Mouse (Mus musculus) CH12.LX (cell line): Measurements from ENCODE around the gene Zfp541. TPM values are rescaled to one million over a fixed set of nuclear protein-coding genes. Genes with fewer than 3 reads are reported as not detected.

Source experiments
- DNase-seq: peaks from one replicate; pipeline ENCODE4 v3.0.0-alpha.2; 2013; ENCODE audit errors: extremely low read depth
- H3K27ac ChIP-seq: 2 replicates; pipeline ENCODE4 v1.5.1; 2012; ENCODE audit warnings: low read depth, mild to moderate bottlenecking, control low read depth, moderate library complexity; ENCODE audit not compliant: insufficient read depth
- H3K27me3 ChIP-seq: replicated peaks from 2 replicates; pipeline ENCODE3; 2012; ENCODE audit warnings: inconsistent platforms
- H3K36me3 ChIP-seq, 2 experiments: replicated peaks in 1 of 2; 2 replicates each; pipeline versions ENCODE3 to v1.6.1; 2012; ENCODE audit warnings: inconsistent platforms in 1 of 2, low read length in 1 of 2, mild to moderate bottlenecking in 1 of 2, mixed read lengths in 1 of 2, moderate library complexity in 1 of 2; ENCODE audit not compliant: control insufficient read depth in 1 of 2, insufficient read depth in 1 of 2
- H3K4me1 ChIP-seq, 2 experiments: 2 replicates each; pipeline ENCODE4 v1.6.1; 2012; ENCODE audit warnings: inconsistent platforms in 1 of 2, moderate library complexity in 1 of 2; ENCODE audit not compliant: insufficient read depth in 2 of 2, control insufficient read depth in 1 of 2
- H3K4me2 ChIP-seq: 2 replicates; pipeline ENCODE4 v1.6.1; 2012; ENCODE audit warnings: low read depth, mild to moderate bottlenecking, control low read depth; ENCODE audit not compliant: poor library complexity, insufficient read depth, severe bottlenecking
- H3K4me3 ChIP-seq, 3 experiments: fragments of 150-350 bp in 1 of 3; sonication (generic) in 1 of 3; replicated peaks in 1 of 3; 2 replicates each; pipeline versions ENCODE3 to v1.5.1; 2011 to 2012; ENCODE audit warnings: low read depth in 2 of 3, low read length in 2 of 3, mild to moderate bottlenecking in 2 of 3, moderate library complexity in 2 of 3, control low read depth in 1 of 3, improper control_type of control experiment in 1 of 3, inconsistent platforms in 1 of 3, mixed read lengths in 1 of 3; ENCODE audit not compliant: poor library complexity in 1 of 3
- H3K79me2 ChIP-seq: replicated peaks from 2 replicates; pipeline ENCODE4 v1.6.1; 2012; ENCODE audit warnings: mild to moderate bottlenecking, moderate library complexity; ENCODE audit not compliant: control insufficient read depth, poor library complexity, insufficient read depth, severe bottlenecking; ENCODE audit errors: extremely low read depth
- H3K9ac ChIP-seq: 2 replicates; pipeline ENCODE4 v1.6.1; 2012; ENCODE audit warnings: low read depth, mild to moderate bottlenecking, control low read depth, moderate library complexity; ENCODE audit not compliant: insufficient read depth
- H3K9me3 ChIP-seq: replicated peaks from 2 replicates; pipeline ENCODE3; 2012; ENCODE audit warnings: low read length, inconsistent platforms, mixed read lengths
- IRF4 ChIP-seq: IDR thresholded peaks from 2 replicates; pipeline ENCODE4 v1.6.1; 2014; ENCODE audit warnings: low read depth, mild to moderate bottlenecking, inconsistent platforms, low read length, improper control_type of control experiment
- PAX5 ChIP-seq: IDR thresholded peaks from 2 replicates; pipeline ENCODE4 v1.6.1; 2012; ENCODE audit warnings: low read length, inconsistent platforms, mixed read lengths
- RAD21 ChIP-seq: IDR thresholded peaks from 2 replicates; pipeline ENCODE4 v1.6.1; 2011; ENCODE audit warnings: low read depth, mild to moderate bottlenecking, low read length, improper control_type of control experiment, moderate library complexity
- ZC3H11A ChIP-seq: IDR thresholded peaks from 2 replicates; pipeline ENCODE4 v1.6.1; 2012; ENCODE audit warnings: low read depth, mild to moderate bottlenecking, inconsistent platforms, low read length, improper control_type of control experiment
- ZNF384 ChIP-seq: IDR thresholded peaks from 2 replicates; pipeline ENCODE4 v1.6.1; 2012; ENCODE audit warnings: low read depth, low read length, improper control_type of control experiment, inconsistent platforms
- dilution Hi-C: fragments of 300-500 bp; cut with MboI; formaldehyde crosslinking; loops from 2 replicates; pipeline ENCODE4 v1.14.3; 2020; ENCODE audit warnings: low sequenced_read_pairs; ENCODE audit not compliant: extremely low pct_unique_long_range_greater_than_20kb, extremely low pct_ligation_motif_present
- in situ Hi-C: fragments of 300-500 bp; cut with MboI; formaldehyde crosslinking; loops from 3 replicates; pipeline ENCODE4 v1.14.3; 2019; ENCODE audit warnings: low sequenced_read_pairs, low pct_ligation_motif_present, low pct_unique_long_range_greater_than_20kb, mixed read lengths
- polyA plus RNA-seq: library from polyadenylated mRNA; unstranded; fragments of >175 nt; gene quantifications from 2 replicates; pipeline ENCODE4 v1.2.1, GENCODE M21; 2012; ENCODE audit warnings: low read depth; ENCODE audit not compliant: insufficient read length
- total RNA-seq, 2 experiments: library from RNA; depleted of rRNA; stranded (reverse); fragments of 300-350 nt in 1 of 2; fragments of >200 nt in 1 of 2; gene quantifications; 2 replicates each; pipeline ENCODE4 v1.2.3; 2012 to 2014

Zfp541 gene
- total and polyA plus RNA-seq, 3 experiments = 0.08 to 0.12 TPM; not detected in 1

DNA sequence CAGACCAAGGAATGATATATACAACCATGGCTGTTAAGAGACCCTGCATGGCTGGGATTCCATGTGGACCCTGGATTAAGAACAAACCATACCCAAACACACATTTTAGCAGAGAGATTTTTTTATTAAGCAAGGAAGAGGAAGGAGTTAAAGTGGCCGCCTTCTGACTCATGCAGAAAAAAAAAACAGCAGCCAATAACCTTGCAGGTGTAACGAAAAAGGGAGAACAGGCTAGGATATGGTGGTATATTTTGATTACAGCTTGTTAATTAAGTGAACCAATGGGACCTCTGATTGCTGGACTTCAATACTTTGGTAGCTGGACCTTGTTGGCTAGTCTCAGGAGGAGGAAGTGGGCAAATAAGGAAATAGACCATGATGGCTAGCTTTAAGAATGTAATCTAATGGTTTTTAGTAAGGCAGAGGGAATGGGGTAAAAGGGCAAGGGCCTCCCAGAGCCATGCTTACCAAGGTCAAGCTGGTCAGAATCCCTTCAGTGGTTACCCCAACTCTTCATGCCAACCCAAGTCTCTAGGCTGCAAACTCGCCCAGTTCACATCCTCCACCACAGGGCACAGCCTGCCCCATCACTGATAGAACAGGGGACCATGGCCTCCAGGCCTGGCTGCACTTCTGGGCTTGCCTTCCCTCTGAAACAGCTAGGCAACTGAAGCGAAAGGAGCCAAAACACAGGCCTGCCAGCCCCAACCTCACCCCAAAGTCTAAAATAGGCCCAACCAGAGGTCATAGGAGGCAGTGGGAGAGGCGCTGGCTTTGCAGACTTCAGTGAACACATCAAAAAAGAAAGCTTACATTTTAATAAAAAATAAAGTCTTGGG, 42.1 kb upstream of the Zfp541 start:
- H3K4me3 ChIP-seq = no peak overlapping the region
- dilution Hi-C loops = no loop called here
- H3K4me2 ChIP-seq = no peak overlapping the region
- H3K27ac ChIP-seq = no peak overlapping the region
- no peaks in the 10 kb centered on the region for H3K27me3 ChIP-seq
- TF ChIP-seq PAX5 (no peak), ZNF384 (0 out of 2 replicates have a peak, but pooled peaks have one; percentile 37)
- TF ChIP-seq, all 38 proteins: peak for 1
- H3K79me2 ChIP-seq = peaks cover 30% of the 10 kb centered on the region
- peaks cover 0 to 30% of the 10 kb centered on the region in 2 experiments for H3K36me3 ChIP-seq
- H3K4me1 ChIP-seq = peaks cover 14 to 80% of the 10 kb centered on the region in 2 experiments
- DNase-seq = no peak
- no peak overlapping the region for H3K9ac ChIP-seq
- in situ Hi-C loops = no loop called here
- no peaks in the 10 kb centered on the region for H3K9me3 ChIP-seq

DNA sequence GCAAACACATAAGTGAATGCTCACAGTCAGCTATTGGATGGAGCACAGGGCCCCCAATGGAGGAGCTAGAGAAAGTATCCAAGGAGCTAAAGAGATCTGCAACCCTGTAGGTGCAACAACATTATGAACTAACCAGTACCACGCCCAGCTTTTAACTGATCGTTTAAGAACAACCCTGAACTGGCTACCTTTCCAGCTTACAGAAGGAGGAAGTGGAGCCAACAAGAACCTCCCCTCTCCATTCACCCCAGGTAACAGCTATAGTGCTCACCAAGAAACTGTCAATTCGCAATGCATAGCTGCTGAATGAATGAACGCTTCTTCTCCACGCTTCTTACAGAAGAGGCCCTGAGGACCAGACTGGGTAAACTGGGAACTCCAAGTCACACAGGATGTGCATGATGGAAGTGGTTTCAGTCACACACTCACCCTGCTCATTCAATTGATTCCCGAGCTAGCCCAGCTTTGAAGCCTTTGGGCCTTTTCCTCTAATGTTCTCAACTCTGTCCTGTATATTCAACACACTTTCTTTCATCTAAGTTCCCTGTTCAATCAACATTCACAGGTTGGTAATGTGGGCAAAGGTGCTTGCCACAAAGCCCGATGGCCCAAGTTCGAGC, 36.9 kb upstream of the Zfp541 start:
- dilution Hi-C loops (no loop called here), in situ Hi-C loops (no loop called here)
- Histone ChIP-seq H3K79me2 (peaks cover 36% of the 10 kb centered on the region), H3K4me3 (no peak overlapping the region), H3K4me1 (peaks cover 0 to 48% of the 10 kb centered on the region in 2 experiments; a peak in 2 of 4 replicates), H3K9me3 (no peaks in the 10 kb centered on the region), H3K9ac (no peak overlapping the region), H3K27ac (no peak overlapping the region), H3K36me3 (peaks cover 2 to 55% of the 10 kb centered on the region in 2 experiments), H3K27me3 (no peaks in the 10 kb centered on the region), H3K4me2 (no peak overlapping the region)
- no peak for TF ChIP-seq IRF4
- no peak for TF ChIP-seq PAX5
- DNase-seq = no peak

DNA sequence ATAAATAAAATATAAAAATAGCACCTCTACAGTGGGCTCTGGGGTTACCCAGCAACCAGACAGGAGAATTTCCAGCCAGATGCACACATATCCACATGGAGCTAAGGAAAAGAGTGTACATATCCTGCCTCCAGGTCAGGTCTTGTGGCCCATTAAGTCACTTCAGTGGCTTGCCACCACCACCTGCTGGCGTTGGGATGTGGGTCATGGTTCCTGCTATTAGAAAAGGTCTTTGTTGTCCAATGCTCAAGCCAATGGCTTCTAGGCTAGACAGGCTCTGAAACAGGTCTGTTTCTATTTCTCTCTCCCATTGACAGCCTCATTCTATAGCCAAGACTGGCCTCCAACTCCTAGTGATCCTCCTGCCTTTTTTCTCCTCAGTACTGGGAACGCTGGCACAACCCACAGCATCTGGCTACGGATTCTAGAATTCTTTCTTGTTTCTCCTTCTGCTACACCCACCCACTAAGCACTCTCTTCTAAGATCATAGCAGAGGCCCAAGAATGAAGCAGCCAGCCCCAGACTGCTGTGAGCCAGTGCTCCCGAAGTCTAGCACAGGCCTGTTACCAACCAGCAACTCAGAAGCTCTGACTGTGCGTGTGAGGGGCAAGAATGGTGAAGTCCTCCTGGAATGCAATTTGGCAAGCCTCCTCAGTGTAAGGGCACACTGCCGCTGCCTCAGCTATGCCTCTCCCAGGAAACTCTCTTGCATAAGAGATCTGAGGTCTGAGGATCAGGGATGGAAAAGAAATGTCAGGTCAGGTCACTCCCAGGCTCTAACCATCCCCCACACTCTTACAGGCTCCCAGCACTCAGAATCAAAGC, 33.3 kb upstream of the Zfp541 start:
- Histone ChIP-seq H3K9ac (no peak overlapping the region), H3K36me3 (peaks cover 2 to 62% of the 10 kb centered on the region in 2 experiments), H3K79me2 (peaks cover 45% of the 10 kb centered on the region), H3K4me1 (peaks cover 3 to 31% of the 10 kb centered on the region in 2 experiments; a peak in 3 of 4 replicates), H3K4me2 (no peak overlapping the region), H3K27me3 (no peaks in the 10 kb centered on the region), H3K4me3 (no peak overlapping the region), H3K27ac (no peak overlapping the region), H3K9me3 (no peaks in the 10 kb centered on the region)
- in situ Hi-C loops (no loop called here), dilution Hi-C loops (no loop called here)
- TF ChIP-seq ZC3H11A (no peak), RAD21 (peak; percentile 3)
- no peak for DNase-seq
